Mouse (Mus musculus) G1E (cell line): ENCODE measurements at regions not wholly inside any gene's neighbourhood (a gene's known extent, or its start where the extent isn't known, plus 50 kb on each side); places are given as distances from the start of the nearest gene placed in this dataset.
A peak's percentile ranks its signal among the peaks of the same experiment; 100 is the strongest.

ENCODE experiments used
- ATAC-seq: 2 replicates; pipeline ENCODE4 v1.8.0; 2016; ENCODE audit warnings: mild to moderate bottlenecking; ENCODE audit not compliant: insufficient number of reproducible peaks, poor library complexity, low FRiP score, severe bottlenecking; ENCODE audit errors: extremely low read depth
- DNase-seq: peaks from one replicate; pipeline ENCODE4 v3.0.0; 2012; ENCODE audit warnings: low spot score
- H3K27me3 ChIP-seq: 2 replicates; pipeline ENCODE4 v1.6.1; 2012; ENCODE audit warnings: mild to moderate bottlenecking, low read length, inconsistent platforms; ENCODE audit not compliant: insufficient read depth
- H3K36me3 ChIP-seq: replicated peaks from 2 replicates; pipeline ENCODE3; 2012; ENCODE audit warnings: mild to moderate bottlenecking, inconsistent platforms
- H3K4me1 ChIP-seq: 2 replicates; pipeline ENCODE4 v1.6.1; 2012; ENCODE audit warnings: low read depth, low read length, inconsistent platforms, mixed read lengths; ENCODE audit not compliant: insufficient read depth
- H3K4me3 ChIP-seq: 2 replicates; pipeline ENCODE4 v1.5.1; 2012; ENCODE audit warnings: low read depth, mild to moderate bottlenecking, inconsistent platforms, low read length, moderate library complexity, mixed read lengths
- H3K9me3 ChIP-seq: replicated peaks from 2 replicates; pipeline ENCODE4 v1.6.1; 2012; ENCODE audit warnings: inconsistent platforms
- CTCF ChIP-seq: IDR thresholded peaks from 2 replicates; pipeline ENCODE4 v1.5.1; 2012; ENCODE audit warnings: low read depth, low read length, inconsistent platforms, mixed read lengths
- GATA1 ChIP-seq: IDR thresholded peaks from 2 replicates; pipeline ENCODE4 v1.6.1; 2012; ENCODE audit warnings: borderline replicate concordance, low read length, inconsistent platforms, mixed read lengths
- GATA2 ChIP-seq: IDR thresholded peaks from 2 replicates; pipeline ENCODE4 v1.6.1; 2012; ENCODE audit warnings: low read depth, low read length, inconsistent platforms, borderline replicate concordance
- POLR2AphosphoS5 ChIP-seq: IDR thresholded peaks from 2 replicates; pipeline ENCODE4 v1.6.1; 2012; ENCODE audit warnings: low read depth, low read length, inconsistent platforms; ENCODE audit not compliant: insufficient replicate concordance
- TAL1 ChIP-seq: conservative IDR thresholded peaks from 2 replicates; pipeline ENCODE4 v1.6.1; 2012; ENCODE audit warnings: low read depth, low read length, inconsistent platforms, mixed read lengths

DNA sequence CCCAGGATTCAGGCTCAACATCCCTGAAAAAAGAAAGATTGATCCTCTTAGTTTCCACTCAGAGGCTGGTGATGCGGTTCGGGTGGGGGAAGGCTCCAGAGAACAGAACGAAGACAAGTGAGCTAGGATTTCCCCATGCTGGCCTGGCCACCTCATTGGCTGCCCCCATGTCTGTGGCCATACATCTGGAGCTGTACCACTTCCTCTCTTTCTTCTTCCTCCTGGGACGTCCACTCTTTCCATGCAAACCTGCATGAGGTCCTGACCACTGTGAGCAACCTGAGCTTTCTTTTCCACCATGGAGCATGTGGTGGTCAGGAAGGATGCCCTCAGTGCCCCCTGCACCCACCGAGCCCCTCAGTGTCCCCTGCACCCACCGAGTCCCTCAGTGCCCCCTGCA, 288.8 kb downstream of the Irs2 start:
- H3K36me3 ChIP-seq, result no peaks in the 10 kb centered on the region
- DNase-seq, result no peak
- TF ChIP-seq TAL1 (no peak), GATA2 (no peak), GATA1 (no peak), POLR2AphosphoS5 (no peak), CTCF (no peak)
- H3K4me1 ChIP-seq, result peaks cover 48% of the 10 kb centered on the region
- ATAC-seq, result no peak
- no peaks in the 10 kb centered on the region for H3K9me3 ChIP-seq
- H3K4me3 ChIP-seq, result no peak overlapping the region
- peaks cover 42% of the 10 kb centered on the region for H3K27me3 ChIP-seq

DNA sequence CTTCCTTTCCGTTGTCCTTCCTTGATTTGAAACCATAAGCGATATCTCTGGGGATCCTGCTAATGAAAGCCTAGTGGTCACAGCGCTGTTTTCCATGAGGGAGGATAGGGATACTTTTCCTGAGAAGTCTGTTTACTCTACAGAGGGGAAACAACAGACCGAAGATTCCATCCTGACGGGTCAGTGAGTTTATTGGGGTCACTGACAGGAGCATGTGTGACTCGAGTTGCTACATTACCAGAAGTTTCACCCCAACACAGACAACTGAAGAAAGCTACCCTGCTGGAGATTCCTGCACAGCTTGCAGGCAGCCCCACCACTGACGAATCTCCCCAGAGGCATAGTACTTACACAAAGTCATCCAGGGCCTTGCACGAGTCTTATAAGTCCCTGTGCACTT, 291.0 kb downstream of the Irs2 start:
- Histone ChIP-seq H3K4me3 (no peak overlapping the region), H3K36me3 (no peaks in the 10 kb centered on the region), H3K27me3 (peaks cover 35% of the 10 kb centered on the region), H3K4me1 (peaks cover 40% of the 10 kb centered on the region), H3K9me3 (no peaks in the 10 kb centered on the region)
- DNase-seq (no peak), ATAC-seq (no peak)
- TF ChIP-seq GATA1 (no peak), POLR2AphosphoS5 (no peak), GATA2 (no peak), CTCF (no peak), TAL1 (no peak)

DNA sequence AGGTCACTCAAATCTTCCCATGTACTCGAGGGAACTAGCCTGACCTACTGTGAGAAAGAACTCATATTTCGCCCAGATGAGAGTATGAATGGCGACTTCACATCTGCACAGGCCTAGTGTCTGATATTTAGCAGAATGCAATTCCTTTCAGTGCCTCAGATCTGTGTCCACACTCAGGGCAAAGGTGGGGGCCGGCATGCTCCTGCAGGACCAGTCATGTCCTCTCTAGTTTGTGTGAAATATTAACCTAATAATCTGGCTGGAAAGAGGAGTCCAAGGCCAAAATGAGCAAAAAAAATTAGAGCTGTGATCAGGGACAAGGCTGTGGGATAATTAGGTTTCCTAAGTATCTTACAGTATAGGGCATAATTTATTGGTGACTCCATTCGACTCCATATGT, 292.1 kb downstream of the Irs2 start:
- Histone ChIP-seq H3K36me3 (no peaks in the 10 kb centered on the region), H3K4me3 (no peak overlapping the region), H3K27me3 (peaks cover 38% of the 10 kb centered on the region), H3K9me3 (no peaks in the 10 kb centered on the region), H3K4me1 (peaks cover 47% of the 10 kb centered on the region)
- TF ChIP-seq GATA1, result no peak
- no peak for TF ChIP-seq TAL1
- TF ChIP-seq CTCF, result no peak
- no peak for TF ChIP-seq GATA2
- no peak for TF ChIP-seq POLR2AphosphoS5
- no peak for ATAC-seq
- no peak for DNase-seq

DNA sequence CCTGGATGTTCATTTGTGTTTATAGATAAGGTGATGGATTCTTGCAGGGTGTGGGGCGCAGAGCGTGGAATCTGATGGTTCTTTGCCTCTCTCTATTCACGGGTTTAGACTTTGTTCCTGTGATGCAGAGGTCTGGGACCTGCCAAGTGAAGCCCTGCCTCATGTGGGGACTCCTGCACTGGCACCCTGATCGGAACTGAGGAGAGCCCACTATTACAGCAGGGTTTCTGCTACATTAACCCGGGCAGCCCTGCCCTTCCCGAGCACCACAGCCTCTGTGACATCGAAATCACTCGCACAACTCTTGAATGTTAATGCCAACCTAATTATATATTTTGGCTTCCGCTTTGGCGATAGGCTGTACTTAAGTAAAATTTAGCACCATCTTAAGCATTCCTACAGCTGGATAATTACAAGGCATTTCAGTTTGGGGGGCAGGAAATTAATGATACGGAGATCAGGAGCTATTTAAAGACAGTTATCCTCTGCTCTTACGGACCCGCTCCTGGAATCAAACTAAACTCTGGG, 294.7 kb downstream of the Irs2 start:
- DNase-seq (no peak), ATAC-seq (no peak)
- Histone ChIP-seq H3K9me3 (no peaks in the 10 kb centered on the region), H3K36me3 (no peaks in the 10 kb centered on the region), H3K27me3 (peaks cover 55% of the 10 kb centered on the region), H3K4me1 (peaks cover 35% of the 10 kb centered on the region), H3K4me3 (no peak overlapping the region)
- TF ChIP-seq TAL1, result no peak
- TF ChIP-seq GATA1, result no peak
- TF ChIP-seq CTCF, result no peak
- no peak for TF ChIP-seq GATA2
- no peak for TF ChIP-seq POLR2AphosphoS5

DNA sequence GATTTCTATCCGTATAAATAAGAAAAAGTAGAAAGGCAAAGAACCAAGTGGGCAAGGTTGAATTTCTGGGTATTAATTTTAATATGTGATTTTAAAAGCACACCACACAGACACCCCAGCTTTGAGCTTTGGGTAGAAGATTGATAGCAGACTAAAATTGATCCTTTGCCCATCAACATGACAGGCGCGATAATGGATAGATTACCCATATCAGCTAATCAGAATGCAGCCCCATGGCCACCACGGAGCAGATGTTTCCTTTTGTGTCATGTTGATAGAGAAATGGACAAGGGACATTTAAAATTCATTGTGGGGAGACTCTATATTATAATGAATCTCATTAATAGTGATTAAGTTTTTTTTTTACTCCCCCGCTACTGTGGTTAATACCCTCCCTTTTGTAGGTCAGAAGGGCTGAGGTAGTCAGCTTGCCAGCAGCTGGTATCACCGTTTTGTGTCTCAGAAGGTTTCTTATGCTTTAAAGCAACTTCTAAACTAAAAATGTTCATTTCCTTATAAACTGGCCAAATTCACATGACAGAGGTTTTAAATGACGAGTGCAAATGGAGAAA, 296.1 kb downstream of the Irs2 start:
- Histone ChIP-seq H3K4me3 (no peak overlapping the region), H3K9me3 (no peaks in the 10 kb centered on the region), H3K36me3 (no peaks in the 10 kb centered on the region), H3K4me1 (peaks cover 41% of the 10 kb centered on the region), H3K27me3 (peaks cover 59% of the 10 kb centered on the region)
- ATAC-seq (peak; percentile 60), DNase-seq (peak; percentile 10)
- TF ChIP-seq CTCF (no peak), GATA2 (no peak), GATA1 (no peak), TAL1 (no peak), POLR2AphosphoS5 (no peak)

DNA sequence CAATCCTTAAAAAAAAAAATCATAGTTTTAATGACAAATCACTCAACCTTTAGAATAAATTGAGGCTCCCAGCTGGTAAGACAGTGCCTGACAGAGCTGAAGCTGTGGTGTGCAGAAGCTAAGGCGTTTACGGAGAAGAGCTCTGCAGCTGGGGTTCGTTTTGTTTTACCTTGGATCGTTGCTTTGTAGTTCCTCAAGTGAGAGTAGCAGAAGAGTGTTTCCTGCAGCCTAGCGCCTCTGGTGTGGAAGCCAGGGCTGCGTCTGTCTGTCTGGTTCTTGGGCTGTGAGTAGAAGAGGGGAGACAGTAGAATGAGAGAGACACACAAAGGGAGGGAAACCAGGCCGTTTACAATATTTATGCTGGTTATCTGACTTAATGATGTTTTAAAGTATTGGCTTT, 296.8 kb downstream of the Irs2 start:
- no peak for ATAC-seq
- H3K36me3 ChIP-seq, result no peaks in the 10 kb centered on the region
- DNase-seq, result no peak
- no peaks in the 10 kb centered on the region for H3K9me3 ChIP-seq
- peaks cover 59% of the 10 kb centered on the region for H3K27me3 ChIP-seq
- H3K4me1 ChIP-seq, result peaks cover 49% of the 10 kb centered on the region
- no peak for TF ChIP-seq GATA1
- no peak for TF ChIP-seq CTCF
- no peak for TF ChIP-seq POLR2AphosphoS5
- TF ChIP-seq TAL1, result no peak
- H3K4me3 ChIP-seq, result no peak overlapping the region
